Mouse (Mus musculus) neural tube, embryonic 12.5 days (tissue): ENCODE data around the gene Rbm19. TPM values are rescaled to one million over a fixed set of nuclear protein-coding genes. Genes with fewer than 3 reads are reported as not detected.

Experiments
- ATAC-seq: fragments of 200-750 bp; cut with Nextera tagmentation; 2 replicates; pipeline ENCODE4 v1.8.0; 2017; ENCODE audit warnings: low read depth, mild to moderate bottlenecking, moderate TSS enrichment, moderate library complexity; ENCODE audit not compliant: low FRiP score
- H3K27ac ChIP-seq: fragments of 300-500 bp; sonication (generic); 2 replicates; pipeline ENCODE4 v1.5.1; 2016
- H3K27me3 ChIP-seq: fragments of 300-500 bp; sonication (generic); replicated peaks from 2 replicates; pipeline ENCODE4 v1.6.1; 2016; ENCODE audit warnings: mild to moderate bottlenecking
- H3K36me3 ChIP-seq: fragments of 300-500 bp; sonication (generic); 2 replicates; pipeline ENCODE4 v1.6.1; 2016; ENCODE audit warnings: mild to moderate bottlenecking
- H3K4me1 ChIP-seq: fragments of 300-500 bp; sonication (generic); 2 replicates; pipeline ENCODE4 v1.6.1; 2016
- H3K4me2 ChIP-seq: fragments of 300-500 bp; sonication (generic); replicated peaks from 2 replicates; pipeline ENCODE4 v1.6.1; 2016; ENCODE audit warnings: mild to moderate bottlenecking
- H3K4me3 ChIP-seq: fragments of 300-500 bp; sonication (generic); 2 replicates; pipeline ENCODE4 v1.5.1; 2016
- H3K9ac ChIP-seq: fragments of 300-500 bp; sonication (generic); 2 replicates; pipeline ENCODE4 v1.6.1; 2016; ENCODE audit warnings: mild to moderate bottlenecking
- H3K9me3 ChIP-seq: fragments of 300-500 bp; sonication (generic); 2 replicates; pipeline ENCODE4 v1.6.1; 2016; ENCODE audit warnings: mild to moderate bottlenecking
- WGBS: fragments of 180-500 bp; shearing (Covaris S2); methylation state at CpG from one replicate; pipeline ENCODE4 v1.1.7; 2016; 5-methylcytosine and 5-hydroxymethylcytosine counted together
- polyA plus RNA-seq: library from polyadenylated mRNA; unstranded; fragments of >200 nt; fragmentation: Nextera tagmentation; extraction: Ambion mirVana; gene quantifications from 2 replicates; pipeline ENCODE4 v1.2.1, GENCODE M21; 2016

The Rbm19 gene
- polyA plus RNA-seq, 1 experiment from 2014 or later = 27.4 TPM

- Histone ChIP-seq H3K9me3 (no peaks in the 10 kb centered on the region), H3K4me1 (peaks cover 22% of the 10 kb centered on the region), H3K36me3 (peaks cover 2% of the 10 kb centered on the region; the same call in 1 of the 2 replicates), H3K4me2 (no peak overlapping the region), H3K9ac (no peak overlapping the region), H3K27ac (no peak overlapping the region), H3K4me3 (no peak overlapping the region), H3K27me3 (no peaks in the 10 kb centered on the region)
- ATAC-seq = no peak
- WGBS = 91% methylated on average over 3 of the region's 3 CpGs
Observed at GRCm38 (mm10) chr5:120153140-120153539, 36.9 kb downstream of the Rbm19 start.

GRCm38 (mm10) chr5:120155672-120156071 is 39.4 kb downstream of the Rbm19 start:
- Histone ChIP-seq H3K4me3 (no peak overlapping the region), H3K36me3 (0 out of 2 replicates have a peak, but pooled peaks cover 2% of the 10 kb centered on the region), H3K9me3 (no peaks in the 10 kb centered on the region), H3K4me1 (peaks cover 22% of the 10 kb centered on the region), H3K9ac (no peak overlapping the region), H3K4me2 (no peak overlapping the region), H3K27me3 (no peaks in the 10 kb centered on the region), H3K27ac (peak overlapping the region; percentile 42; the same call in 1 of the 2 replicates)
- no peak for ATAC-seq
- WGBS = 61% methylated on average over 10 of the region's 10 CpGs

- no peak for ATAC-seq
- 70% methylated on average over 21 of the region's 21 CpGs for WGBS
- Histone ChIP-seq H3K4me2 (no peak overlapping the region), H3K4me1 (peaks cover 22% of the 10 kb centered on the region), H3K9me3 (no peaks in the 10 kb centered on the region), H3K9ac (no peak overlapping the region), H3K27me3 (no peaks in the 10 kb centered on the region), H3K27ac (peak overlapping the region; percentile 42; the same call in 1 of the 2 replicates), H3K36me3 (no peaks in the 10 kb centered on the region), H3K4me3 (no peak overlapping the region)
Observed at GRCm38 (mm10) chr5:120156166-120156909, 40.1 kb downstream of the Rbm19 start.

GRCm38 (mm10) chr5:120157115-120157514 is 40.9 kb downstream of the Rbm19 start:
- Histone ChIP-seq H3K27ac (no peak overlapping the region), H3K9me3 (no peaks in the 10 kb centered on the region), H3K27me3 (no peaks in the 10 kb centered on the region), H3K9ac (no peak overlapping the region), H3K36me3 (no peaks in the 10 kb centered on the region), H3K4me3 (no peak overlapping the region), H3K4me1 (peaks cover 22% of the 10 kb centered on the region), H3K4me2 (no peak overlapping the region)
- WGBS = 90% methylated on average over 3 of the region's 3 CpGs
- no peak for ATAC-seq

- H3K4me1 ChIP-seq = peaks cover 22% of the 10 kb centered on the region
- H3K27ac ChIP-seq = no peak overlapping the region
- no peak for ATAC-seq
- no peaks in the 10 kb centered on the region for H3K9me3 ChIP-seq
- H3K9ac ChIP-seq = no peak overlapping the region
- H3K36me3 ChIP-seq = no peaks in the 10 kb centered on the region
- no peak overlapping the region for H3K4me3 ChIP-seq
- WGBS = 77% methylated on average over 2 of the region's 2 CpGs
- H3K27me3 ChIP-seq = no peaks in the 10 kb centered on the region
- no peak overlapping the region for H3K4me2 ChIP-seq
Observed at GRCm38 (mm10) chr5:120158476-120158875, 42.2 kb downstream of the Rbm19 start.

GRCm38 (mm10) chr5:120160923-120161658 is 44.8 kb downstream of the Rbm19 start:
- peaks cover 9% of the 10 kb centered on the region for H3K4me1 ChIP-seq
- no peak for ATAC-seq
- no peaks in the 10 kb centered on the region for H3K36me3 ChIP-seq
- H3K9me3 ChIP-seq = no peaks in the 10 kb centered on the region
- H3K4me2 ChIP-seq = no peak overlapping the region
- no peaks in the 10 kb centered on the region for H3K27me3 ChIP-seq
- H3K4me3 ChIP-seq = no peak overlapping the region
- no peak overlapping the region for H3K27ac ChIP-seq
- WGBS = 90% methylated on average over 8 of the region's 8 CpGs
- no peak overlapping the region for H3K9ac ChIP-seq

- H3K27ac ChIP-seq = no peak overlapping the region
- no peak overlapping the region for H3K4me2 ChIP-seq
- no peak for ATAC-seq
- no peaks in the 10 kb centered on the region for H3K4me1 ChIP-seq
- H3K27me3 ChIP-seq = no peaks in the 10 kb centered on the region
- H3K36me3 ChIP-seq = no peaks in the 10 kb centered on the region
- 93% methylated on average over 10 of the region's 10 CpGs for WGBS
- no peaks in the 10 kb centered on the region for H3K9me3 ChIP-seq
- no peak overlapping the region for H3K9ac ChIP-seq
- no peak overlapping the region for H3K4me3 ChIP-seq
Observed at GRCm38 (mm10) chr5:120162689-120163088, 46.4 kb downstream of the Rbm19 start.

- H3K27ac ChIP-seq = no peak overlapping the region
- H3K4me3 ChIP-seq = no peak overlapping the region
- no peaks in the 10 kb centered on the region for H3K36me3 ChIP-seq
- WGBS = 73% methylated on average over 6 of the region's 6 CpGs
- no peak overlapping the region for H3K9ac ChIP-seq
- H3K4me1 ChIP-seq = no peaks in the 10 kb centered on the region
- ATAC-seq = no peak
- H3K9me3 ChIP-seq = no peaks in the 10 kb centered on the region
- no peaks in the 10 kb centered on the region for H3K27me3 ChIP-seq
- H3K4me2 ChIP-seq = no peak overlapping the region
Observed at GRCm38 (mm10) chr5:120163428-120163827, 47.2 kb downstream of the Rbm19 start.

- Histone ChIP-seq H3K9me3 (no peaks in the 10 kb centered on the region), H3K4me2 (no peak overlapping the region), H3K9ac (no peak overlapping the region), H3K27ac (no peak overlapping the region), H3K36me3 (no peaks in the 10 kb centered on the region), H3K27me3 (no peaks in the 10 kb centered on the region), H3K4me1 (no peaks in the 10 kb centered on the region), H3K4me3 (no peak overlapping the region)
- ATAC-seq = no peak
- WGBS = 84% methylated on average over 11 of the region's 11 CpGs
Observed at GRCm38 (mm10) chr5:120164450-120164849, 48.2 kb downstream of the Rbm19 start.

- H3K36me3 ChIP-seq = no peaks in the 10 kb centered on the region
- WGBS = 71% methylated on average over 9 of the region's 9 CpGs
- ATAC-seq = no peak
Observed at GRCm38 (mm10) chr5:120165061-120165942, 49.0 kb downstream of the Rbm19 start.

GRCm38 (mm10) chr5:120167787-120168325 is 51.6 kb downstream of the Rbm19 start:
- no peak overlapping the region for H3K4me3 ChIP-seq
- 86% methylated on average over 13 of the region's 13 CpGs for WGBS
- H3K36me3 ChIP-seq = no peaks in the 10 kb centered on the region
- H3K27ac ChIP-seq = no peak overlapping the region
- no peak overlapping the region for H3K9ac ChIP-seq
- H3K9me3 ChIP-seq = no peaks in the 10 kb centered on the region
- no peaks in the 10 kb centered on the region for H3K27me3 ChIP-seq
- peaks cover 3% of the 10 kb centered on the region; the same call in 1 of the 2 replicates for H3K4me1 ChIP-seq
- no peak overlapping the region for H3K4me2 ChIP-seq
- no peak for ATAC-seq

More at GRCm38 (mm10) chr5:120165061-120165942, 49.0 kb downstream of the Rbm19 start:
- no peak overlapping the region for H3K9ac ChIP-seq
- H3K4me2 ChIP-seq = no peak overlapping the region
- H3K27me3 ChIP-seq = no peaks in the 10 kb centered on the region
- H3K27ac ChIP-seq = no peak overlapping the region
- no peaks in the 10 kb centered on the region for H3K9me3 ChIP-seq
- H3K4me1 ChIP-seq = no peaks in the 10 kb centered on the region
- no peak overlapping the region for H3K4me3 ChIP-seq
